Mouse (Mus musculus) intestine, embryonic 15.5 days (tissue): Measurements from ENCODE around the gene Thada. TPM values are rescaled to one million over a fixed set of nuclear protein-coding genes. Genes with fewer than 3 reads are reported as not detected.
A peak's percentile ranks its signal among the peaks of the same experiment; 100 is the strongest.

Source experiments
- ATAC-seq: fragments of 200-750 bp; cut with Nextera tagmentation; 2 replicates; pipeline ENCODE4 v1.8.0; 2017; ENCODE audit warnings: moderate TSS enrichment, moderate library complexity
- H3K27ac ChIP-seq: fragments of 300-500 bp; sonication (generic); 2 replicates; pipeline ENCODE4 v1.5.1; 2015; ENCODE audit warnings: mild to moderate bottlenecking, inconsistent platforms
- H3K27me3 ChIP-seq: fragments of 300-500 bp; sonication (generic); replicated peaks from 2 replicates; pipeline ENCODE4 v1.6.1; 2015; ENCODE audit warnings: inconsistent platforms
- H3K36me3 ChIP-seq: fragments of 300-500 bp; sonication (generic); 2 replicates; pipeline ENCODE4 v1.6.1; 2015; ENCODE audit warnings: inconsistent platforms
- H3K4me1 ChIP-seq: fragments of 300-500 bp; sonication (generic); replicated peaks from 2 replicates; pipeline ENCODE4 v1.6.1; 2015; ENCODE audit warnings: inconsistent platforms
- H3K4me2 ChIP-seq: fragments of 300-500 bp; sonication (generic); replicated peaks from 2 replicates; pipeline ENCODE4 v1.6.1; 2015; ENCODE audit warnings: mild to moderate bottlenecking, inconsistent platforms
- H3K4me3 ChIP-seq: fragments of 300-500 bp; sonication (generic); replicated peaks from 2 replicates; pipeline ENCODE4 v1.5.1; 2015; ENCODE audit warnings: inconsistent platforms
- H3K9ac ChIP-seq: fragments of 300-500 bp; sonication (generic); 2 replicates; pipeline ENCODE4 v1.6.1; 2015; ENCODE audit warnings: inconsistent platforms
- H3K9me3 ChIP-seq: fragments of 300-500 bp; sonication (generic); 2 replicates; pipeline ENCODE4 v1.6.1; 2016; ENCODE audit warnings: inconsistent platforms
- WGBS: fragments of 180-500 bp; shearing (Covaris S2); methylation state at CpG from one replicate; pipeline ENCODE4 v1.1.7; 2015; 5-methylcytosine and 5-hydroxymethylcytosine counted together
- polyA plus RNA-seq: library from polyadenylated mRNA; unstranded; fragments of >200 nt; fragmentation: Nextera tagmentation; extraction: Ambion mirVana; gene quantifications from 2 replicates; pipeline ENCODE4 v1.2.1, GENCODE M21; 2015

The Thada gene
- polyA plus RNA-seq, 1 experiment from 2014 or later = 6.3 TPM

GRCm38 (mm10) chr17:84271566-84272202, 194.3 kb downstream of the Thada start:
- H3K4me3 ChIP-seq = no peak overlapping the region
- H3K36me3 ChIP-seq = no peaks in the 10 kb centered on the region
- no peak overlapping the region for H3K4me2 ChIP-seq
- no peak for ATAC-seq
- no peak overlapping the region for H3K27ac ChIP-seq
- no peak overlapping the region for H3K9ac ChIP-seq
- no peaks in the 10 kb centered on the region for H3K9me3 ChIP-seq
- WGBS = 85% methylated on average over 6 of the region's 6 CpGs
- peaks cover 18% of the 10 kb centered on the region; the same call in 1 of the 2 replicates for H3K4me1 ChIP-seq
- H3K27me3 ChIP-seq = no peaks in the 10 kb centered on the region

GRCm38 (mm10) chr17:84269722-84270121, 196.3 kb downstream of the Thada start:
- Histone ChIP-seq H3K4me1 (peaks cover 24% of the 10 kb centered on the region; the same call in 1 of the 2 replicates), H3K27me3 (no peaks in the 10 kb centered on the region), H3K4me3 (no peak overlapping the region), H3K4me2 (no peak overlapping the region), H3K9me3 (no peaks in the 10 kb centered on the region), H3K27ac (no peak overlapping the region), H3K36me3 (no peaks in the 10 kb centered on the region), H3K9ac (no peak overlapping the region)
- ATAC-seq = no peak
- 82% methylated on average over 5 of the region's 5 CpGs for WGBS

- H3K9ac ChIP-seq = no peak overlapping the region
- 43% methylated on average over 3 of the region's 3 CpGs for WGBS
- H3K4me3 ChIP-seq = no peak overlapping the region
- no peak overlapping the region for H3K4me2 ChIP-seq
- H3K27ac ChIP-seq = no peak overlapping the region
- ATAC-seq = 0 out of 2 replicates have a peak, but pooled peaks have one; percentile 22
- no peaks in the 10 kb centered on the region for H3K27me3 ChIP-seq
- peaks cover 17% of the 10 kb centered on the region; the same call in 1 of the 2 replicates for H3K4me1 ChIP-seq
- H3K9me3 ChIP-seq = no peaks in the 10 kb centered on the region
- no peaks in the 10 kb centered on the region for H3K36me3 ChIP-seq
These were observed 197.6 kb downstream of the Thada start for GRCm38 (mm10) chr17:84268450-84268849.

GRCm38 (mm10) chr17:84267456-84268074, 198.4 kb downstream of the Thada start:
- Histone ChIP-seq H3K27me3 (no peaks in the 10 kb centered on the region), H3K4me2 (no peak overlapping the region), H3K4me3 (no peak overlapping the region), H3K9ac (no peak overlapping the region), H3K9me3 (no peaks in the 10 kb centered on the region), H3K36me3 (no peaks in the 10 kb centered on the region), H3K4me1 (peaks cover 17% of the 10 kb centered on the region; the same call in 1 of the 2 replicates), H3K27ac (no peak overlapping the region)
- no peak for ATAC-seq
- WGBS = 84% methylated on average over 6 of the region's 6 CpGs

GRCm38 (mm10) chr17:84266161-84266948, 199.7 kb downstream of the Thada start:
- 0 out of 2 replicates have a peak overlapping the region, but pooled peaks have one; percentile 9 for H3K27ac ChIP-seq
- H3K4me3 ChIP-seq = no peak overlapping the region
- H3K9me3 ChIP-seq = no peaks in the 10 kb centered on the region
- no peak overlapping the region for H3K9ac ChIP-seq
- no peak overlapping the region for H3K4me2 ChIP-seq
- 0 out of 2 replicates have a peak, but pooled peaks have one; percentile 23 for ATAC-seq
- H3K27me3 ChIP-seq = no peaks in the 10 kb centered on the region
- peaks cover 17% of the 10 kb centered on the region for H3K4me1 ChIP-seq
- WGBS = 59% methylated on average over 3 of the region's 3 CpGs
- H3K36me3 ChIP-seq = no peaks in the 10 kb centered on the region

GRCm38 (mm10) chr17:84265480-84266130, 200.4 kb downstream of the Thada start:
- Histone ChIP-seq H3K4me2 (no peak overlapping the region), H3K27ac (0 out of 2 replicates have a peak overlapping the region, but pooled peaks have one; percentile 9), H3K27me3 (no peaks in the 10 kb centered on the region), H3K36me3 (no peaks in the 10 kb centered on the region), H3K4me1 (peaks cover 19% of the 10 kb centered on the region), H3K4me3 (no peak overlapping the region), H3K9me3 (no peaks in the 10 kb centered on the region), H3K9ac (no peak overlapping the region)
- WGBS = 53% methylated on average over 5 of the region's 5 CpGs
- no peak; the same call in 1 of the 2 replicates for ATAC-seq

- Histone ChIP-seq H3K4me3 (no peak overlapping the region), H3K27ac (no peak overlapping the region), H3K4me1 (peaks cover 19% of the 10 kb centered on the region), H3K9ac (no peak overlapping the region; the same call in 1 of the 2 replicates), H3K36me3 (no peaks in the 10 kb centered on the region), H3K9me3 (no peaks in the 10 kb centered on the region), H3K27me3 (no peaks in the 10 kb centered on the region), H3K4me2 (no peak overlapping the region)
- 74% methylated on average over 6 of the region's 6 CpGs for WGBS
- ATAC-seq = no peak
These were observed 201.7 kb downstream of the Thada start for GRCm38 (mm10) chr17:84264305-84264704.

GRCm38 (mm10) chr17:84263591-84263990, 202.4 kb downstream of the Thada start:
- no peaks in the 10 kb centered on the region for H3K9me3 ChIP-seq
- no peaks in the 10 kb centered on the region for H3K27me3 ChIP-seq
- 73% methylated on average over 5 of the region's 5 CpGs for WGBS
- H3K4me3 ChIP-seq = no peak overlapping the region
- no peak overlapping the region for H3K9ac ChIP-seq
- no peaks in the 10 kb centered on the region for H3K36me3 ChIP-seq
- H3K4me2 ChIP-seq = no peak overlapping the region
- peaks cover 18% of the 10 kb centered on the region for H3K4me1 ChIP-seq
- no peak overlapping the region for H3K27ac ChIP-seq
- no peak for ATAC-seq

- WGBS = 85% methylated on average over 9 of the region's 9 CpGs
- no peaks in the 10 kb centered on the region for H3K36me3 ChIP-seq
- no peak overlapping the region for H3K27ac ChIP-seq
- H3K4me3 ChIP-seq = no peak overlapping the region
- ATAC-seq = no peak
- no peaks in the 10 kb centered on the region for H3K9me3 ChIP-seq
- H3K27me3 ChIP-seq = no peaks in the 10 kb centered on the region
- H3K4me1 ChIP-seq = peaks cover 14% of the 10 kb centered on the region
- no peak overlapping the region for H3K4me2 ChIP-seq
- no peak overlapping the region for H3K9ac ChIP-seq
These were observed 203.6 kb downstream of the Thada start for GRCm38 (mm10) chr17:84262325-84262979.

GRCm38 (mm10) chr17:84261010-84261409, 205.0 kb downstream of the Thada start:
- Histone ChIP-seq H3K27me3 (no peaks in the 10 kb centered on the region), H3K36me3 (no peaks in the 10 kb centered on the region), H3K27ac (no peak overlapping the region), H3K9me3 (no peaks in the 10 kb centered on the region), H3K4me1 (peaks cover 11% of the 10 kb centered on the region), H3K4me2 (no peak overlapping the region), H3K9ac (no peak overlapping the region), H3K4me3 (no peak overlapping the region)
- ATAC-seq = peak; percentile 40; the same call in 1 of the 2 replicates

GRCm38 (mm10) chr17:84260226-84260625, 205.8 kb downstream of the Thada start:
- H3K27ac ChIP-seq = no peak overlapping the region
- no peaks in the 10 kb centered on the region for H3K9me3 ChIP-seq
- H3K4me2 ChIP-seq = no peak overlapping the region
- H3K27me3 ChIP-seq = no peaks in the 10 kb centered on the region
- H3K4me3 ChIP-seq = no peak overlapping the region
- no peak overlapping the region for H3K9ac ChIP-seq
- H3K36me3 ChIP-seq = no peaks in the 10 kb centered on the region
- ATAC-seq = no peak
- peaks cover 8% of the 10 kb centered on the region for H3K4me1 ChIP-seq
